Mouse (Mus musculus): ENCODE results near the gene Hlcs.
"Not testable (repeated sequence)": the region's sequence is repeated elsewhere in the genome, so short reads cannot be mapped to it uniquely, and the experiment has no call there.

The Hlcs gene

GRCm38 (mm10) chr16:94313229-94314030 is at the start of gene Hlcs:
Hlcs (minus strand) TSS chr16:94313571.
- peak; percentile 99 for DNase-seq (ENCODE audit: low spot score)

GRCm38 (mm10) chr16:94362174-94362873 is 49.0 kb upstream of the Hlcs start:
- peak; percentile 35 for DNase-seq (ENCODE audit: low spot score)

- no peak for DNase-seq (ENCODE audit: low spot score)
These were observed 47.4 kb upstream of the Hlcs start for GRCm38 (mm10) chr16:94360578-94361350.

- no peak for DNase-seq (ENCODE audit: low spot score)
These were observed 44.7 kb upstream of the Hlcs start for GRCm38 (mm10) chr16:94358091-94358490.

GRCm38 (mm10) chr16:94356776-94357494 is 43.6 kb upstream of the Hlcs start:
- no peak for DNase-seq (ENCODE audit: low spot score)

GRCm38 (mm10) chr16:94356046-94356445 is 42.7 kb upstream of the Hlcs start:
- no peak for DNase-seq (ENCODE audit: low spot score)

- no peak for DNase-seq (ENCODE audit: low spot score)
These were observed 41.1 kb upstream of the Hlcs start for GRCm38 (mm10) chr16:94354450-94354849.

GRCm38 (mm10) chr16:94350287-94350677 is 36.9 kb upstream of the Hlcs start:
- DNase-seq (ENCODE audit: low spot score): no peak

GRCm38 (mm10) chr16:94349588-94350286 is 36.4 kb upstream of the Hlcs start:
- DNase-seq (ENCODE audit: low spot score): no peak

- DNase-seq (ENCODE audit: low spot score): no peak
These were observed 35.4 kb upstream of the Hlcs start for GRCm38 (mm10) chr16:94348779-94349178.

- DNase-seq (ENCODE audit: low spot score): no peak
These were observed 33.8 kb upstream of the Hlcs start for GRCm38 (mm10) chr16:94347080-94347731.

GRCm38 (mm10) chr16:94345733-94346132 is 32.4 kb upstream of the Hlcs start:
- no peak for DNase-seq (ENCODE audit: low spot score)

- DNase-seq (ENCODE audit: low spot score): not testable (repeated sequence)
These were observed 26.1 kb upstream of the Hlcs start for GRCm38 (mm10) chr16:94339164-94340160.

GRCm38 (mm10) chr16:94335656-94336055 is 22.3 kb upstream of the Hlcs start:
- DNase-seq (ENCODE audit: low spot score): no peak

GRCm38 (mm10) chr16:94331886-94332252 is 18.5 kb upstream of the Hlcs start:
- peak; percentile 49 for DNase-seq (ENCODE audit: low spot score)

- no peak for DNase-seq (ENCODE audit: low spot score)
These were observed 18.0 kb upstream of the Hlcs start for GRCm38 (mm10) chr16:94331233-94331885.

GRCm38 (mm10) chr16:94330429-94330828 is 17.1 kb upstream of the Hlcs start:
- no peak for DNase-seq (ENCODE audit: low spot score)

- DNase-seq (ENCODE audit: low spot score): no peak
These were observed 15.8 kb upstream of the Hlcs start for GRCm38 (mm10) chr16:94328881-94329867.
